Mouse (Mus musculus): ENCODE measurements around the gene Hoxb6.

DNA sequence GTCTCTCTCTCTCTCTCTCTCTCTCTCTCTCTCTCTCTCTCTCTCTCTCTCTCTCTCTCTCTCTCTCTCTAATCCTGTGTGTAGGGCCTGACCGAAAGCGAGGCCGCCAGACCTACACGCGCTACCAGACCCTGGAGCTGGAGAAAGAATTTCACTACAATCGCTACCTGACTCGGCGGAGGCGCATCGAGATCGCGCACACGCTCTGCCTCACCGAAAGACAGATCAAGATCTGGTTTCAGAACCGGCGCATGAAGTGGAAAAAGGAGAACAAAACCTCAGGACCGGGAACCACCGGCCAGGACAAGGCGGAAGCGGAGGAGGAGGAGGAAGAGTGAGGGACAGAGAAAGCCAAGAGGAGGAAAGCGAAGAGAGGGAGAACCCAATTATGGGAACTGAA is 3.0 kb upstream of the Hoxb6 start:
- no peak for TF ChIP-seq ZC3H11A (IDR thresholded peaks at IDR 0.05; ENCODE audit: borderline replicate concordance, low read depth, low read length)
- no peak for TF ChIP-seq MAFK (IDR thresholded peaks at IDR 0.05; ENCODE audit: insufficient read depth, low read depth, low read length)
